Mouse (Mus musculus) CD8-positive naive resting alpha-beta T cell, adult 2 months (primary cell): ENCODE data around the gene Olfr1014.

Experiments used
- DNase-seq, 2 experiments: peaks; one replicate each; pipeline ENCODE4 v3.0.0; 2022; ENCODE audit warnings: low read depth in 2 of 2, low spot score in 2 of 2

Gene Olfr1014

DNA sequence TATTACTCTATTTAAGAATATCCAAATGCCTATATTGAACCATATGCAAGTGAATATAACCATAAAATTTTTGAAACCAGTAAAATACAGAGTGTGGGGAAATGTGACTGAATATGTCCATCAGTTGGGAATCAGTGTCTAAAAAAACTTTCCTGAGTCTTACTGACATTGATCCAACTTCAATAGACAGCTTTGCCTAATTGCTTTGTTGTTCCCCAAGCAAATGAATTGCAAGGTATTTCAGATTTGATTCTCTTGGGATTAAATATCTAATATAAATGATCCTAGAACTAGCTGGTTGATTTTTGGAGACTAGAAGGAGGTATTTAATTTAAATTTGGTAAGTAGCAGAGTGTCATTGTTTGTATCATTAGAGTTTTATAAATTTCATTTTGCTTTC, at the start of gene Olfr1014:
Gene Olfr1014 (plus strand): TSS at position 301 of the 400 bp plus-strand sequence.
- no peak for DNase-seq

GRCm38 (mm10) chr2:85725793-85726192, 46.7 kb upstream of the Olfr1014 start:
- no peak for DNase-seq

DNA sequence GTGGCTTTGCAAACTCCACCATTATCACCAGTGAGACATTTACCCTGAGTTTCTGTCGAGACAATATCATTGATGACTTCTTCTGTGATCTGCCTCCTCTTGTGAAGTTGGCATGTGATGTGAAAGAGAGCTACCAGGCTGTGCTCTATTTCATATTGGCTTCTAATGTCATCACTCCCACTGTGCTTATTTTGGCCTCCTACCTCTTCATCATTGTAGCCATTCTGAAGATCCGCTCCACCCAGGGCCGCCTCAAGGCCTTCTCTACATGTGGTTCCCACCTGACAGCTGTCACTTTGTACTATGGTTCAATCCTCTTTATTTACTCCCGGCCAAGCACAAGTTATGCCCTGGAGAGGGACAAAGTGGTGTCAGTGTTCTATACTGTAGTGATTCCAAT, 18.7 kb upstream of the Olfr1014 start:
- DNase-seq = no peak

- DNase-seq = no peak
Observed at GRCm38 (mm10) chr2:85762666-85763065, 9.8 kb upstream of the Olfr1014 start, which contains the start of gene Olfr1012. Gene Olfr1012 (minus strand): TSS chr2:85762766.

DNA sequence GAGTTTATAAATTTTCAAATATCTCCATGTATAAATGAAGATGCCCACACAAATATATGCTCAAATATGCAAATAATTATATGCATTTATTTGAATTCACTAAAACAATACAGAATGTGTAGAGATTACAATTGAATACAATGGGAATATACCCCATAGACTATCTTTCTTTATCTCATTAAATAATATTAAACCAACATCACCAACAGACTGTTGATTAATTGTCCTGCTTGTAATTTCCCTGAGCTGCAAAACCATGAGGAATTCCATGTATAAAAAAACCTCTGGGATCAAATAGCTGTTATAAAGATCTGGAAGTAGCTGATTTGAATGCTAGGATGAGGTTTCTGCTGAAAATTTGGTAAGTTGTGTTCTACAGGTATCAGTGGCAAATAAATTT, 5.7 kb upstream of the Olfr1014 start, which contains the start of gene Olfr1013:
Gene Olfr1013 (plus strand): TSS at position 301 of the 400 bp plus-strand sequence.
- DNase-seq = no peak

GRCm38 (mm10) chr2:85781717-85782116, 9.2 kb downstream of the Olfr1014 start, which contains the start of gene Olfr1015:
Gene Olfr1015 (plus strand): TSS chr2:85782017.
- no peak for DNase-seq

DNA sequence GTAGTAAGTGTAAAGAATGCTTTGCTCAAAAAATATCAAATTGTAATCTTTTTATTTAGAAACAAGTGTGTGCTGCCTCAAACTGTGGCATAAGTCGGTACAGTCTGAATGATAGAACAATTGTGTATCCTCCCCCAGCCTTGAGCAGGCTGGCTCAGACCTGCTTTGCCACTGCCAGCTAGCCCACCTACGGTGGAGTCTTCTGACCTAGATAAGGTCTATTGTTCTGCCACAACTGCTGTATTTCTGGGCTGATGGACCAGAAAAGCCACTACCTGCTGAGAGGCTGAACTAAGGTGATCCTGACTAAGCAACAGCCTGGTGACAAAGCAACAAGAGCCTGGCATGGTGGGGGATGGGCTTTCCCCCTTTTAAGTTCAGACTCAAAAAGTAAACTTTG, 19.8 kb downstream of the Olfr1014 start:
- DNase-seq = no peak

DNA sequence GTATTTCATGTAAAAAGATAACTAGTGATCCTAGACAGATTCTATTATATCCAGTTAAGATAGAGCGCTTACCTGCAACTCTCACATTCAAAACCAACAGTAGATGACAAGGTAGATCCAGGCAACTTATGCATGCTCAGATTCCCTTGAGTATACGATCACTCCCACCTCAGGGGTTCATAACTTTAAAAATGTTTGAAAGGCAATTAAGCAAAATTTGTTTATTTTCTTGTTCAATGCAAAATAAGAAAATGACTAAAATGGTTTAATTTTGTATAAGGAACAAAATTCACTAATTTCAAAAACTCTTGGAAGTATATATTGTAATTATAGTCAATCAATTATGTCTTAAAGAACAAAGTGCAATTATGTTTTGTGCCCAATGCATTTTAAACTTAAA, 29.9 kb downstream of the Olfr1014 start, which contains the start of gene Olfr1016:
Gene Olfr1016 (minus strand): TSS at position 101 of the 400 bp plus-strand sequence.
- DNase-seq = no peak

- DNase-seq = no peak
Observed at GRCm38 (mm10) chr2:85804501-85804900, 32.0 kb downstream of the Olfr1014 start.

DNA sequence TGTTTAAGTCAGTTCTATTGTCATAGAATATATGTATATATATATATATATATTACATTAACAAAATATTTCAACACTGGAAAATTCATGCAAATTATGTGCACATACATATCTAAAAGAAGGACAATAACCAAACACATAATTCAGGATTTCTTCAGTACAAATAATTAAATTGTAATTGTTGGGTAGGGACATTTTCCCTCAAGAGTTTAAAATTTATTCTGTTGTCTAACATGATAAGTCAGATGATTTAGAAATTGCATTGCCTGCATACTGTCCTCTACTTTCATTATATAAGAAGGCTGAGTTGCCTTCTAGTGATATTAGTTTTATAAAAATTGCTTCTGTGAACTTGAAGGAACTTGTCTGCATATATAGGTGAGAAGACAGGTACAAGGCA, 45.7 kb downstream of the Olfr1014 start, which contains the start of gene Olfr1018:
Gene Olfr1018 (plus strand): TSS at position 301 of the 400 bp plus-strand sequence.
- DNase-seq = no peak
